Mouse (Mus musculus): Measurements from ENCODE around the gene Slc16a14. TPM values are rescaled to one million over a fixed set of nuclear protein-coding genes. Genes with fewer than 3 reads are reported as not detected.

The Slc16a14 gene
- polyA plus RNA-seq, 3 experiments from 2014 or later, result not detected

GRCm38 (mm10) chr1:84910177-84910804, 24.6 kb downstream of the Slc16a14 start:
- ATAC-seq, result no peak

- no peak for ATAC-seq
Observed at GRCm38 (mm10) chr1:84904467-84904866, 30.5 kb downstream of the Slc16a14 start.

- no peak for ATAC-seq
Observed at GRCm38 (mm10) chr1:84899156-84899555, 35.8 kb downstream of the Slc16a14 start.

GRCm38 (mm10) chr1:84897364-84897763, 37.6 kb downstream of the Slc16a14 start:
- ATAC-seq, result no peak

GRCm38 (mm10) chr1:84891746-84892145, 43.2 kb downstream of the Slc16a14 start:
- no peak for ATAC-seq

GRCm38 (mm10) chr1:84890503-84890902, 44.4 kb downstream of the Slc16a14 start:
- no peak for ATAC-seq

GRCm38 (mm10) chr1:84890005-84890393, 44.9 kb downstream of the Slc16a14 start:
- no peak for ATAC-seq

- no peak for ATAC-seq
Observed at GRCm38 (mm10) chr1:84889330-84890004, 45.5 kb downstream of the Slc16a14 start.

GRCm38 (mm10) chr1:84885921-84886320, 49.0 kb downstream of the Slc16a14 start:
- no peak for ATAC-seq

GRCm38 (mm10) chr1:84885174-84885573, 49.8 kb downstream of the Slc16a14 start:
- ATAC-seq, result no peak

- ATAC-seq, result no peak
Observed at GRCm38 (mm10) chr1:84883889-84884288, 51.0 kb downstream of the Slc16a14 start.

GRCm38 (mm10) chr1:84882937-84883336, 52.0 kb downstream of the Slc16a14 start:
- no peak for ATAC-seq

- ATAC-seq, result no peak
Observed at GRCm38 (mm10) chr1:84882066-84882532, 52.8 kb downstream of the Slc16a14 start.

- ATAC-seq, result no peak
Observed at GRCm38 (mm10) chr1:84881248-84882065, 53.5 kb downstream of the Slc16a14 start.

- ATAC-seq, result no peak
Observed at GRCm38 (mm10) chr1:84879571-84880120, 55.3 kb downstream of the Slc16a14 start.

- ATAC-seq, result no peak
Observed at GRCm38 (mm10) chr1:84877590-84877989, 57.3 kb downstream of the Slc16a14 start.

GRCm38 (mm10) chr1:84872939-84873338, 62.0 kb downstream of the Slc16a14 start:
- no peak for ATAC-seq

- ATAC-seq, result no peak
Observed at GRCm38 (mm10) chr1:84872105-84872504, 62.8 kb downstream of the Slc16a14 start.

- ATAC-seq, result no peak
Observed at GRCm38 (mm10) chr1:84871131-84871530, 63.8 kb downstream of the Slc16a14 start.

GRCm38 (mm10) chr1:84869498-84869897, 65.4 kb downstream of the Slc16a14 start:
- ATAC-seq, result no peak

GRCm38 (mm10) chr1:84868841-84869240, 66.1 kb downstream of the Slc16a14 start:
- ATAC-seq, result no peak

- no peak for ATAC-seq
Observed at GRCm38 (mm10) chr1:84868311-84868710, 66.6 kb downstream of the Slc16a14 start.

GRCm38 (mm10) chr1:84866706-84867230, 68.2 kb downstream of the Slc16a14 start:
- no peak for ATAC-seq

All from inflammation-experienced regulatory T-cells, adult 6 months (primary cell).